Mouse (Mus musculus): ENCODE results near the gene Olfr1155. TPM values are rescaled to one million over a fixed set of nuclear protein-coding genes. Genes with fewer than 3 reads are reported as not detected.

The Olfr1155 gene
- total and polyA plus RNA-seq, 3 experiments = not detected

GRCm38 (mm10) chr2:87953000-87953399 lies 8.1 kb upstream of the Olfr1155 start, which contains the start of gene Olfr1156:
Gene Olfr1156 (minus strand): TSS chr2:87953100.
- Histone ChIP-seq H3K27ac (ENCODE audit: control insufficient read depth, low read depth, low read length) (no peak within 1 kb of the TSS), H3K4me3 (ENCODE audit: control insufficient read depth in 1 of 2, insufficient read depth in 1 of 2, low read depth in 2 of 2, low read length in 2 of 2) (no peak within 1 kb of the TSS), H3K9ac (ENCODE audit: control insufficient read depth, low read depth, low read length, poor library complexity, severe bottlenecking) (no peak within 1 kb of the TSS), H3K27me3 (ENCODE audit: control insufficient read depth in 1 of 2, insufficient read depth in 2 of 2, low read length in 2 of 2) (no peaks in the 10 kb centered on the region), H3K9me3 (replicated peaks; ENCODE audit: insufficient read depth, low read length) (no peaks in the 10 kb centered on the region), H3K4me1 (ENCODE audit: control insufficient read depth in 1 of 2, insufficient read depth in 2 of 2, low read length in 2 of 2) (no peaks in the 10 kb centered on the region), H3K36me3 (ENCODE audit: control insufficient read depth in 1 of 2, insufficient read depth in 2 of 2, low read length in 2 of 2) (no peaks in the 10 kb centered on the region), H3K79me2 (ENCODE audit: control insufficient read depth, insufficient read depth, low read length, poor library complexity) (no peaks in the 10 kb centered on the region)
- DNase-seq (ENCODE audit: low read depth, low spot score) = no peak
- TF ChIP-seq MXI1 (IDR thresholded peaks at IDR 0.05; ENCODE audit: low read depth, low read length) = no peak
- TF ChIP-seq CHD1 (IDR thresholded peaks at IDR 0.05; ENCODE audit: low read depth, low read length) = no peak
- no peak for TF ChIP-seq SIN3A (IDR thresholded peaks at IDR 0.05; ENCODE audit: low read length)
- TF ChIP-seq CHD2 (IDR thresholded peaks at IDR 0.05; ENCODE audit: low read length) = no peak
- no peak for TF ChIP-seq E2F4 (IDR thresholded peaks at IDR 0.05; ENCODE audit: borderline replicate concordance, low read depth, low read length)
- no peak for TF ChIP-seq TAL1 (IDR thresholded peaks at IDR 0.05; ENCODE audit: low read length)
- no peak for TF ChIP-seq KAT2A (conservative IDR thresholded peaks at IDR 0.05; ENCODE audit: low read depth, low read length)
- TF ChIP-seq ELF1 (IDR thresholded peaks at IDR 0.05; ENCODE audit: low read depth, low read length) = no peak
- no peak for TF ChIP-seq ZMIZ1 (IDR thresholded peaks at IDR 0.05; ENCODE audit: low read depth, low read length)
- no peak for TF ChIP-seq GABPA (IDR thresholded peaks at IDR 0.05; ENCODE audit: low read depth, low read length)
- no peak for TF ChIP-seq CTCF (IDR thresholded peaks at IDR 0.05 in 2 of 3, conservative IDR thresholded peaks at IDR 0.05 in 1 of 3; ENCODE audit: control insufficient read depth in 1 of 3, insufficient read depth in 1 of 3, low read depth in 2 of 3, low read length in 3 of 3, poor library complexity in 1 of 3, severe bottlenecking in 1 of 3)
- no peak for TF ChIP-seq MEF2A (IDR thresholded peaks at IDR 0.05; ENCODE audit: extremely low read depth, insufficient replicate concordance, low read depth, low read length, poor library complexity, severe bottlenecking)
- TF ChIP-seq MAFK (IDR thresholded peaks at IDR 0.05; ENCODE audit: borderline replicate concordance, low read depth, low read length) = no peak
- no peak for TF ChIP-seq BHLHE40 (IDR thresholded peaks at IDR 0.05; ENCODE audit: borderline replicate concordance, low read depth, low read length)
- TF ChIP-seq GATA1 (IDR thresholded peaks at IDR 0.05; ENCODE audit: low read depth, low read length) = no peak
- no peak for TF ChIP-seq EP300 (IDR thresholded peaks at IDR 0.05; ENCODE audit: low read depth in 1 of 2, low read length in 2 of 2)
- no peak for TF ChIP-seq USF1 (IDR thresholded peaks at IDR 0.05; ENCODE audit: low read depth, low read length)
- TF ChIP-seq ZKSCAN1 (IDR thresholded peaks at IDR 0.05; ENCODE audit: low read depth, low read length) = no peak
- TF ChIP-seq POLR2AphosphoS5 (IDR thresholded peaks at IDR 0.05; ENCODE audit: borderline replicate concordance, low read depth, low read length) = no peak
- TF ChIP-seq MAZ (IDR thresholded peaks at IDR 0.05; ENCODE audit: low read depth, low read length) = no peak

GRCm38 (mm10) chr2:87905066-87905465 lies 39.9 kb downstream of the Olfr1155 start, which contains the start of gene Olfr1154:
Gene Olfr1154 (minus strand): TSS chr2:87905166.
- no peak for DNase-seq (ENCODE audit: low read depth, low spot score)
- H3K9me3 ChIP-seq (replicated peaks; ENCODE audit: insufficient read depth, low read length) = no peaks in the 10 kb centered on the region
- no peaks in the 10 kb centered on the region for H3K4me1 ChIP-seq (ENCODE audit: control insufficient read depth in 1 of 2, insufficient read depth in 2 of 2, low read length in 2 of 2)
- no peaks in the 10 kb centered on the region for H3K27me3 ChIP-seq (ENCODE audit: control insufficient read depth in 1 of 2, insufficient read depth in 2 of 2, low read length in 2 of 2)
- no peak within 1 kb of the TSS for H3K4me3 ChIP-seq (ENCODE audit: control insufficient read depth in 1 of 2, insufficient read depth in 1 of 2, low read depth in 2 of 2, low read length in 2 of 2)
- no peak within 1 kb of the TSS for H3K27ac ChIP-seq (ENCODE audit: control insufficient read depth, low read depth, low read length)
- TF ChIP-seq SIN3A (IDR thresholded peaks at IDR 0.05; ENCODE audit: low read length) (no peak), GATA1 (IDR thresholded peaks at IDR 0.05; ENCODE audit: low read depth, low read length) (no peak), MYB (IDR thresholded peaks at IDR 0.05; ENCODE audit: low read depth, low read length) (no peak), MAZ (IDR thresholded peaks at IDR 0.05; ENCODE audit: low read depth, low read length) (no peak), KAT2A (conservative IDR thresholded peaks at IDR 0.05; ENCODE audit: low read depth, low read length) (no peak), HCFC1 (IDR thresholded peaks at IDR 0.05; ENCODE audit: low read depth, low read length) (no peak), JUND (IDR thresholded peaks at IDR 0.05; ENCODE audit: low read depth, low read length) (no peak), GABPA (IDR thresholded peaks at IDR 0.05; ENCODE audit: low read depth, low read length) (no peak), MAX (IDR thresholded peaks at IDR 0.05; ENCODE audit: low read length) (no peak), TCF12 (IDR thresholded peaks at IDR 0.05; ENCODE audit: low read depth, low read length) (no peak), ZMIZ1 (IDR thresholded peaks at IDR 0.05; ENCODE audit: low read depth, low read length) (no peak), E2F4 (IDR thresholded peaks at IDR 0.05; ENCODE audit: borderline replicate concordance, low read depth, low read length) (no peak), POLR2A (IDR thresholded peaks at IDR 0.05; ENCODE audit: control insufficient read depth in 1 of 2, insufficient read depth in 1 of 2, low read depth in 1 of 2, low read length in 2 of 2, poor library complexity in 1 of 2) (no peak), NRF1 (IDR thresholded peaks at IDR 0.05; ENCODE audit: insufficient read depth, low read depth, low read length, poor library complexity, severe bottlenecking) (no peak), ELF1 (IDR thresholded peaks at IDR 0.05; ENCODE audit: low read depth, low read length) (no peak), SMC3 (IDR thresholded peaks at IDR 0.05; ENCODE audit: low read depth, low read length) (no peak), RCOR1 (IDR thresholded peaks at IDR 0.05; ENCODE audit: low read depth, low read length) (no peak)
- no peaks in the 10 kb centered on the region for H3K79me2 ChIP-seq (ENCODE audit: control insufficient read depth, insufficient read depth, low read length, poor library complexity)
- H3K36me3 ChIP-seq (ENCODE audit: control insufficient read depth in 1 of 2, insufficient read depth in 2 of 2, low read length in 2 of 2) = no peaks in the 10 kb centered on the region
- no peak within 1 kb of the TSS for H3K9ac ChIP-seq (ENCODE audit: control insufficient read depth, low read depth, low read length, poor library complexity, severe bottlenecking)
